Mouse (Mus musculus) gastrocnemius, postnatal 4 days (tissue): Measurements from ENCODE around the gene Nfia. TPM values are rescaled to one million over a fixed set of nuclear protein-coding genes. Genes with fewer than 3 reads are reported as not detected.

ENCODE experiments used
- DNase-seq, 2 experiments: peaks; one replicate each; pipeline ENCODE4 v3.0.0; 2021 to 2022; ENCODE audit warnings: low spot score in 2 of 2, mixed read lengths in 2 of 2
- total RNA-seq, 2 experiments: library from RNA; stranded (reverse); gene quantifications; 2 replicates each; pipeline ENCODE4 v1.2.3; 2021

Nfia gene
- total RNA-seq, 2 experiments from 2014 or later = 166 to 173 TPM

- no peak for DNase-seq
These were observed 37.9 kb downstream of the Nfia start for GRCm38 (mm10) chr4:97810348-97810939.

DNA sequence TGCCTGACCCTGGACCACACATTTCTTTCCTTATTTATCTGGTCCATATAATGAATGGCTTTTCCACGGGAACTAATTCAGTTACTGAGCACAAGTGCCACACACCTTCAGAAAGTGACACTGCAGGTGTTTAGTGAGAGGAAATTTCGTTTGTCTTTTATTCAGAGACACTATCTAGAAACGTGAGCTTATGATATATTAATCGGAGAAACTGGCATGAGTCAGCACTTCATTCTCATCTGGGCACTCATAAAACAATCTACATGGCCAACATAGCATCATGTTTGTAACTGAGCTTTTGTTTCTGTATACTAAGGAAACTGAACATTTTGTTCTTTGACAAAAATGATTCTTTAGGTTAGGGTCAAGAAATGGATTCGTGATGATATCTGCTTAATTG lies 40.5 kb downstream of the Nfia start:
- no peak for DNase-seq

GRCm38 (mm10) chr4:97813996-97814395 lies 41.5 kb downstream of the Nfia start:
- DNase-seq = no peak

DNA sequence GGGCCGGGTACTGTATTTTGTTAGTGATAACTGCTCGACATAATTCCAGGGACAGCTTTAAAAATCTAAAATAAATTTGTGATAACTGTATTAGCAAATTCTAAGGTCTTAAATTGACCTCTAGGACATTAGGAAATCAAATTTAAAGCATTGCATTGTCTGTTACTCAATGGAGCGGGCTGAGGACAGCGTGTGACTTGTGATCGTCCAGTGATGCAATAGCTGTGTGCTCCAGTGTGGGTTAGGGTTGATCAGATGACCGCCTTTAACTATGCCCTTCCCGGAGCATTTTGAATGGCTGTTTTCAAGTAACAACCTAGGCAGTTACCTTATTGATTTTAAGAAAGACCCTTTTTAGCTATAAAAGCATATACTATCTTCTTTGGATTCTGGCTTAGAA lies 42.0 kb downstream of the Nfia start:
- no peak for DNase-seq

DNA sequence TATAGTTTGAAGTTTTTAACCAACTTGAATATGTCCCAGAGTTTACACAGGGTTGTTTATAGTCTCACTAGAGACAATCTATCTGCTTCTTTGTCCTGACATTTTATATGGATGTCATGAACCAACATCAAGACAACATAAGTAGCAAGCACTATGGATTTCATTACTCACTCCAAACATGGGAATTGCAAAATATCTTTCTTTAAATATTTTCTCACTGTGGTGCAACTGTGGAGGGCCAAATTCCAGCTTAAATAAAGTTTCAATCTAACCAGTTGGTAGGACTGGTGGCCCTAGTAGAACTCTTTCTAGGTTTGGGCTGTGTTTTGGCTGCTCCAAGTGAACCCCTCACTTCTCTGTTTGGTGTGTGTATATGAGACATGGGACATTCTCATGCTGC lies 43.5 kb downstream of the Nfia start:
- no peak for DNase-seq

DNA sequence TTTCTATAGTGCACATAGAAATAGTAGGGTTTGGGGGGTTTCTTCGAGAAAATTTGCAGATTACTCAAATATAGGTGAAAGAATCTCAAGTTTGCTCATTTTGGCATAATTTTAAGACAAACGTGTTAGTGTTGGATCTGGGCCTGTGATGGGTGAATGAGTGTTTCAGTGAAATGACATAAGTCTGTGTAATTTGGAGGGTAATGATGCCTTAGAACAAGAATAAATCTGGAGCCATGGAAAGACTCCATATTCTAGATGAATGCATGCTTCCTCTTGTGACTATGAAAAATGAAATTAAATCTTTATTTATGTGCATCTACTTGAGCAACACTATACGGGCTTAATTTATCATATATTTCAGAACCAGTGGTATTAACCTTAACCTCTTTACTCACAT lies 44.2 kb downstream of the Nfia start:
- no peak for DNase-seq

DNA sequence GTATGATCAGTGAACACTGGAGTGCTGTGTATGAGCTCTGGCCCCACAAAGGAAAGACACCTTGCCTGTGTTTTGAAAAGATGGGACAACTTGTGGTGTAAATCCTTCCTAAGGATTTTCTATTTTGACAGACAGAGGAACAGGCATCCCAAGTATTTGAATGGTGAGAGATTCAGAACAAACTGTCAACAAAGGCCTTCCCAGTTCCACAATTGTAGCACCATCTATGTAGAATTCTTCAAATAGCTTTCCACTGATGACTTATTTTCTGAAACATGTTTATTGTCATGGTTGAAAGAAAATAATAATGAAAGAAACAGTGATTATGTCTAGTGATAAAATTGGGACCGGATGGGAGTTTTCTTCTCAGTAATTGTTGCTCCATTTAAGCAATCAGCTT lies 45.2 kb downstream of the Nfia start:
- DNase-seq = no peak

DNA sequence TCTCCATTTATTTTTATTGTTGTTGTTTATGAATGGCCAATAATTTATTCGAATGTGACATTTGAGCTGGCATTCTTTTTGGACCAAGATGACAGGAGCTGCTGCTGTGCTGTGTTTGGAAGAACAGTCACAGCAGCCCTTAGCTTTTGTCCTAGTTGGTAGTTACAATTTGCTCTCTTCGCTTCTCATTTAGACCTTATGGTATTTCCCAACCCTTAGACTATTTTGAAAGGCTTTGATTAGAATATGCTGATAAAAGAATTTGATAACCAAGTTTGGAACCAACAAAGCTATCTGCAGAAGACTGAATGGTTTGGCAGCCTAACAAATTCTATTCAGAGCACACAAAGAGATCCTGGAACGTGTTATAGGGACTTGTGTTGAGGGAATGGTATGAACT lies 46.0 kb downstream of the Nfia start:
- no peak for DNase-seq

DNA sequence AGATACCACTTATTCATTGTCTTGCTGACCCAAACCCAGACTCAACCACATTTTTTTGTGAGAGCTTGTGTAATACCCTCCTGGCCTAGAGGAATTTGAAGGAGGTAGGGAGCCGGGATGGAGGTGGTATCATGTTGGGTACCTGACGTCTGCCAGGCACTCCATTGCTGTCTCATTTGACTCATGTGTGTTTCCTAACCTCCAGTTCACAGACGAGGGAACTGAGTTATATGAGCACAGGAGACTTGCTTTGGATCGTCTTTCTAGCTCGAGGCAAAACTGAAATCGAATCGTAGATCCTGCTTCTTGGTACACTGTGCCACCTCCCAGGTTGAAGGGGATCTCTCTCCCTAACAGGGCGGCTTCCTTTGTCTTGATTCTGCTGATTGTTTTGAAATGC lies 46.6 kb downstream of the Nfia start:
- no peak for DNase-seq

GRCm38 (mm10) chr4:97820474-97821259 lies 48.1 kb downstream of the Nfia start:
- DNase-seq = no peak

GRCm38 (mm10) chr4:97821556-97822251 lies 49.2 kb downstream of the Nfia start:
- no peak for DNase-seq

- no peak for DNase-seq
These were observed 51.0 kb downstream of the Nfia start for GRCm38 (mm10) chr4:97823512-97823911.

GRCm38 (mm10) chr4:97824451-97824850 lies 51.9 kb downstream of the Nfia start:
- no peak for DNase-seq

- DNase-seq = no peak
These were observed 52.9 kb downstream of the Nfia start for GRCm38 (mm10) chr4:97825432-97825831.

GRCm38 (mm10) chr4:97825841-97826240 lies 53.3 kb downstream of the Nfia start:
- DNase-seq = no peak

- no peak for DNase-seq
These were observed 54.6 kb downstream of the Nfia start for GRCm38 (mm10) chr4:97827115-97827514.

DNA sequence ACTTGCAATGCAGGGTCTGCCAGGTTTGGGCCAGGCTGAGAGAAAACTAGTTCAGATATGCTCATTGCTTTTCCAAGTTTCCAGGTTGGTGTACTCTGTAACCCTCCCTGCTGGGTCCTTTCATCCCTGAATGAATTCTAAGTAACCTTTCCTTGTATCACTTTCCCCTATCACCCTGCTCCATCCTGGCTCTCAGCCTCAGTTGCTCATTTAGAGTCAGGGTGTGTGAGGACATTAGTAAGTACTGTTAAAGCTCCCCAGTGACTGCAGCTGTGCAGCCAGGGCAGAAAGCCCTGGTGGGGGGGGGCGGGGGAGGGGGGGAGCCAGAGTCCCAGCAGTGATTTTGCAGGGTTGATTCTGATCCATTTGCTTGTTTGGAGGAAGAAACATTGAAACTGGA lies 56.0 kb downstream of the Nfia start:
- DNase-seq = no peak

DNA sequence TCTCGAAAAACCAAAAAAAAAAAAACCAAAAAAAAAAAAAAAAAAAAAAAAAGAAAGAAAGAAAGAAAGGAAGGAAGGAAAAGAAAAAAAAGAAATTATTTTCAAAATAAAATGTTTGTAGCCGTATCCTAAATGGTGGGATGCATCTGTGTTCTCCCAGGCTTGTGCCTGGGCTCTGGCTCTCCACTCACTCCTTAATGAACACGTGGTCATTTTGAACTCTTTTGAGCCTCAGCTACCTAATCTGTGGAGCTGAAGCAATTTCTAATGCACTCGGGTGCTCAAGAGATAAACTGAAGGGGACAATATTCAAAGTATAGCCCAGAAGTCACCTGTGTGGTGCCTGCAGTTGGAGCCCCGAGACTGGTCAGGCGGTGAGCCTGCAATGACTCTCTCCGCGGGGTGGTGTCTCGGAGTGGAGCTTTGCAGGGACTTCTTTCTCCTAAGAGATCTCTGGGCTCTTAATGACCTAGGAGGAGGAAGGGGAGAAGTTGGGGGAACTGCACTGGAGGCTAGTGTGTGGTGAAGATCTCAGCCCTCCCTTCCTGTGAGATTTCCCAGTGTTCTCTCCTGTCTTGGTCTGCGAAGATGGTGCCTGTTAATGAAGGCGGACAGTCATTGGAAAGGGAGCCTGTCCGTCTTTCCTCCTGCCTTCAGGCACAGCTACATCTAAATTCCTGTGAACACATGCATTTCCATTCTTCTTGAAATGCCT lies 57.0 kb downstream of the Nfia start:
- DNase-seq = no peak

- DNase-seq = no peak
These were observed 57.7 kb downstream of the Nfia start for GRCm38 (mm10) chr4:97830051-97830853.

DNA sequence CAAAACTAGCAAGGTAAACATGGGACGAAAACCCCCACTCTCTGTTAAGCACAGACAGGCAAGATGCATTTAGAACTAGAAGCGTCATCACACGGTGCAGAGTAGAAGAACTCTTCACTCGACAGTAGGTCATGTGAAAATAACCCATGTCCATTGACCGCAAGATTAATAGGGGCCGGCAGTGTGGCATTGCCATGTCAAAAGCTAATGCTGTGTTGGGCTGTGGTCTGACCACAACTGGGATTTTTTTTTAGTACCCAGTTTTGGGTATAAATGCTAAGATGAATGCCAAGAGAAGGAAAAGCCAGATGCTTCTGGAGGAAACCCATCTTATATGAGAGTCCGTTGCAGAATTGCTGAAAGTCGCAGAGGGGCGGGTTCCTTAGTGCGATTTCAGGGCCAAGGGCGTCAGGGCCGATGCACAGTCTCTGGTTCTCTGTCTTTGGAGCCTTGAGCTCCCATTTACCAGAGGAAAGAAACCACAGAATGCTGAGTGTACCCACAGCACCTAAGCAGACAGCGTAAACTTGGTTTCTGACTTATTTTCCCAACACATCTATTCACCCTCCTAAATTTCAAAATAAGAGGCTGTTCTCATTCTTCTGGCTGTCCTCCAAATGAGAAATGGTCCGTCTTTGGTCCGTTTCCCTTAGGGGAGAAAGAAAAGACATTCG lies 58.5 kb downstream of the Nfia start:
- DNase-seq = no peak
